Mouse (Mus musculus): ENCODE measurements around the gene Vmn2r73. TPM values are rescaled to one million over a fixed set of nuclear protein-coding genes. Genes with fewer than 3 reads are reported as not detected.

The Vmn2r73 gene
- polyA plus RNA-seq (2012; rRNA removed; ENCODE audit: low replicate concordance) = not detected in 2 replicates

GRCm38 (mm10) chr7:85876166-85876565 lies at the start of gene Vmn2r73:
Vmn2r73 (minus strand) TSS chr7:85876266.

Other genes with a start within 250 kb of the Vmn2r73 start
- gene Vmn2r72, start 121.2 kb downstream of the Vmn2r73 start, polyA plus RNA-seq (2012; rRNA removed; ENCODE audit: low replicate concordance) = not detected in 2 replicates
- not detected in 2 replicates for gene Vmn2r74, start 85.4 kb upstream of the Vmn2r73 start, polyA plus RNA-seq (2012; rRNA removed; ENCODE audit: low replicate concordance)